Mouse (Mus musculus): ENCODE measurements around the gene Lmf2. TPM values are rescaled to one million over a fixed set of nuclear protein-coding genes. Genes with fewer than 3 reads are reported as not detected.
A peak's percentile ranks its signal among the peaks of the same experiment; 100 is the strongest.

Lmf2 gene
- polyA plus RNA-seq, 2 experiments, result 49.1 to 55.7 TPM

GRCm38 (mm10) chr15:89372068-89372467, 16.6 kb upstream of the Lmf2 start:
- 90% methylated on average over 13 of the region's 13 CpGs for WGBS
- peaks cover 9% of the 10 kb centered on the region; the same call in 1 of the 2 replicates for H3K4me1 ChIP-seq (ENCODE audit: control insufficient read depth, insufficient read depth, low read length)
- H3K9me3 ChIP-seq (ENCODE audit: control insufficient read depth, low read length), result no peaks in the 10 kb centered on the region
- H3K9ac ChIP-seq (ENCODE audit: low read depth, low read length, severe bottlenecking), result no peak overlapping the region
- no peak overlapping the region for H3K4me3 ChIP-seq (replicated peaks; ENCODE audit: low read length)
- H3K27me3 ChIP-seq (ENCODE audit: control insufficient read depth, insufficient read depth, low read length), result peaks cover 13% of the 10 kb centered on the region
- DNase-seq (ENCODE audit: low spot score) (no peak), ATAC-seq (ENCODE audit: low FRiP score, low read depth) (no peak)
- H3K4me2 ChIP-seq (replicated peaks; ENCODE audit: low read depth, low read length, severe bottlenecking), result no peak overlapping the region
- peaks cover 57% of the 10 kb centered on the region for H3K36me3 ChIP-seq (ENCODE audit: control insufficient read depth, insufficient read depth, low read length)
- no peak overlapping the region for H3K27ac ChIP-seq (replicated peaks; ENCODE audit: low read depth, low read length)
- TF ChIP-seq POLR2A (IDR thresholded peaks at IDR 0.05; ENCODE audit: borderline replicate concordance, extremely low read depth, insufficient read depth, insufficient read length), result no peak

- Histone ChIP-seq H3K9me3 (ENCODE audit: control insufficient read depth, low read length) (no peaks in the 10 kb centered on the region), H3K4me2 (replicated peaks; ENCODE audit: low read depth, low read length, severe bottlenecking) (no peak overlapping the region), H3K27me3 (ENCODE audit: control insufficient read depth, insufficient read depth, low read length) (no peaks in the 10 kb centered on the region), H3K27ac (replicated peaks; ENCODE audit: low read depth, low read length) (no peak overlapping the region), H3K9ac (ENCODE audit: low read depth, low read length, severe bottlenecking) (no peak overlapping the region), H3K36me3 (ENCODE audit: control insufficient read depth, insufficient read depth, low read length) (peaks cover 97% of the 10 kb centered on the region), H3K4me1 (ENCODE audit: control insufficient read depth, insufficient read depth, low read length) (no peaks in the 10 kb centered on the region), H3K4me3 (replicated peaks; ENCODE audit: low read length) (no peak overlapping the region)
- TF ChIP-seq POLR2A (IDR thresholded peaks at IDR 0.05; ENCODE audit: borderline replicate concordance, extremely low read depth, insufficient read depth, insufficient read length), result no peak
- WGBS, result 96% methylated on average over 4 of the region's 4 CpGs
- DNase-seq (ENCODE audit: low spot score), result no peak
- ATAC-seq (ENCODE audit: low FRiP score, low read depth), result no peak
Observed at GRCm38 (mm10) chr15:89365141-89365551, 9.7 kb upstream of the Lmf2 start.

GRCm38 (mm10) chr15:89363051-89363450, 7.6 kb upstream of the Lmf2 start:
- H3K27ac ChIP-seq (replicated peaks; ENCODE audit: low read depth, low read length), result no peak overlapping the region
- no peaks in the 10 kb centered on the region for H3K27me3 ChIP-seq (ENCODE audit: control insufficient read depth, insufficient read depth, low read length)
- H3K36me3 ChIP-seq (ENCODE audit: control insufficient read depth, insufficient read depth, low read length), result peaks cover 80% of the 10 kb centered on the region
- no peaks in the 10 kb centered on the region for H3K9me3 ChIP-seq (ENCODE audit: control insufficient read depth, low read length)
- DNase-seq (ENCODE audit: low spot score) (no peak), ATAC-seq (ENCODE audit: low FRiP score, low read depth) (no peak)
- H3K4me3 ChIP-seq (replicated peaks; ENCODE audit: low read length), result no peak overlapping the region
- H3K4me2 ChIP-seq (replicated peaks; ENCODE audit: low read depth, low read length, severe bottlenecking), result no peak overlapping the region
- 83% methylated on average over 7 of the region's 7 CpGs for WGBS
- H3K9ac ChIP-seq (ENCODE audit: low read depth, low read length, severe bottlenecking), result no peak overlapping the region
- H3K4me1 ChIP-seq (ENCODE audit: control insufficient read depth, insufficient read depth, low read length), result no peaks in the 10 kb centered on the region
- no peak for TF ChIP-seq POLR2A (IDR thresholded peaks at IDR 0.05; ENCODE audit: borderline replicate concordance, extremely low read depth, insufficient read depth, insufficient read length)

- H3K36me3 ChIP-seq (ENCODE audit: control insufficient read depth, insufficient read depth, low read length), result peaks cover 44% of the 10 kb centered on the region
- no peak overlapping the region for H3K4me3 ChIP-seq (replicated peaks; ENCODE audit: low read length)
- H3K4me1 ChIP-seq (ENCODE audit: control insufficient read depth, insufficient read depth, low read length), result peaks cover 18% of the 10 kb centered on the region
- H3K9me3 ChIP-seq (ENCODE audit: control insufficient read depth, low read length), result no peaks in the 10 kb centered on the region
- no peak for TF ChIP-seq POLR2A (IDR thresholded peaks at IDR 0.05; ENCODE audit: borderline replicate concordance, extremely low read depth, insufficient read depth, insufficient read length)
- no peak overlapping the region for H3K27ac ChIP-seq (replicated peaks; ENCODE audit: low read depth, low read length)
- no peaks in the 10 kb centered on the region for H3K27me3 ChIP-seq (ENCODE audit: control insufficient read depth, insufficient read depth, low read length)
- no peak overlapping the region for H3K9ac ChIP-seq (ENCODE audit: low read depth, low read length, severe bottlenecking)
- no peak for DNase-seq (ENCODE audit: low spot score)
- no peak for ATAC-seq (ENCODE audit: low FRiP score, low read depth)
- H3K4me2 ChIP-seq (replicated peaks; ENCODE audit: low read depth, low read length, severe bottlenecking), result no peak overlapping the region
- 87% methylated on average over 3 of the region's 3 CpGs for WGBS
Observed at GRCm38 (mm10) chr15:89358784-89359183, 3.3 kb upstream of the Lmf2 start.

GRCm38 (mm10) chr15:89356372-89356771, 913 bp upstream of the Lmf2 start:
- TF ChIP-seq POLR2A (IDR thresholded peaks at IDR 0.05; ENCODE audit: borderline replicate concordance, extremely low read depth, insufficient read depth, insufficient read length), result no peak
- under 1% methylated on average over 15 of the region's 15 CpGs for WGBS
- ATAC-seq (ENCODE audit: low FRiP score, low read depth), result peak; percentile 73

GRCm38 (mm10) chr15:89354455-89354854, 1.0 kb downstream of the Lmf2 start:
- no peak for TF ChIP-seq POLR2A (IDR thresholded peaks at IDR 0.05; ENCODE audit: borderline replicate concordance, extremely low read depth, insufficient read depth, insufficient read length)
- Histone ChIP-seq H3K4me3 (replicated peaks; ENCODE audit: low read length) (peak overlapping the region; percentile 89), H3K9me3 (ENCODE audit: control insufficient read depth, low read length) (no peaks in the 10 kb centered on the region), H3K4me1 (ENCODE audit: control insufficient read depth, insufficient read depth, low read length) (peaks cover 18% of the 10 kb centered on the region), H3K36me3 (ENCODE audit: control insufficient read depth, insufficient read depth, low read length) (peaks cover 49% of the 10 kb centered on the region), H3K27me3 (ENCODE audit: control insufficient read depth, insufficient read depth, low read length) (no peaks in the 10 kb centered on the region), H3K9ac (ENCODE audit: low read depth, low read length, severe bottlenecking) (peak overlapping the region; percentile 83), H3K4me2 (replicated peaks; ENCODE audit: low read depth, low read length, severe bottlenecking) (peak overlapping the region; percentile 77), H3K27ac (replicated peaks; ENCODE audit: low read depth, low read length) (no peak overlapping the region)
- no peak for ATAC-seq (ENCODE audit: low FRiP score, low read depth)
- WGBS, result 84% methylated on average over 6 of the region's 7 CpGs
- DNase-seq (ENCODE audit: low spot score), result no peak

More at GRCm38 (mm10) chr15:89356372-89356771, 913 bp upstream of the Lmf2 start:
- DNase-seq (ENCODE audit: low spot score), result peak; percentile 96
- Histone ChIP-seq H3K4me3 (replicated peaks; ENCODE audit: low read length) (peak overlapping the region; percentile 89), H3K4me2 (replicated peaks; ENCODE audit: low read depth, low read length, severe bottlenecking) (peak overlapping the region; percentile 59), H3K4me1 (ENCODE audit: control insufficient read depth, insufficient read depth, low read length) (peaks cover 18% of the 10 kb centered on the region), H3K9ac (ENCODE audit: low read depth, low read length, severe bottlenecking) (peak overlapping the region; percentile 83), H3K27ac (replicated peaks; ENCODE audit: low read depth, low read length) (peak overlapping the region; percentile 89), H3K9me3 (ENCODE audit: control insufficient read depth, low read length) (no peaks in the 10 kb centered on the region), H3K27me3 (ENCODE audit: control insufficient read depth, insufficient read depth, low read length) (no peaks in the 10 kb centered on the region), H3K36me3 (ENCODE audit: control insufficient read depth, insufficient read depth, low read length) (peaks cover 47% of the 10 kb centered on the region)
